Mouse (Mus musculus): Measurements from ENCODE around the gene Pigo.

The Pigo gene

GRCm38 (mm10) chr4:43037860-43038566 lies 12.4 kb upstream of the Pigo start:
- DNase-seq (ENCODE audit: low spot score) = no peak

DNA sequence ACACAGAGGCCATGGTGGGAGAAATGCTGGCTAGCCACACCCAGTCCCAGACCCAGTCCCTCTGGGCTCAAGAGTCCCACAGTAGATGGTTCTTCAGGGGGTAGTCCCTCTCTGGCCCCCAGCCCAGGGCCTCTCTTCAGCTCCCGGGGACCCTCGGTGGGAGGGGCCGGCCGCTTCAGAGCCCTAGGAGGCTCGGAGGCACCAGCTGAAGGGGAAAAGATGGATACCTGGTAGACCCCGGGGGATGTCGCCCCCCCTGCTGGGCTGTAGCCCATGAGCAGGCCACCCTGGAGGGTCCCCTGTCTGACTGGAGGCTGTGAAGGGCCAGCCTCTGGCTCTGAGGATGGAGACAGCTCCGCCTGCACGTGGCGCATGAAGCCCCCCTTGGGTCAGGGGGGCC lies 10.7 kb upstream of the Pigo start:
- no peak for DNase-seq (ENCODE audit: low spot score)

- DNase-seq (ENCODE audit: low spot score) = no peak
These were observed 10.2 kb upstream of the Pigo start for GRCm38 (mm10) chr4:43035851-43036250.

DNA sequence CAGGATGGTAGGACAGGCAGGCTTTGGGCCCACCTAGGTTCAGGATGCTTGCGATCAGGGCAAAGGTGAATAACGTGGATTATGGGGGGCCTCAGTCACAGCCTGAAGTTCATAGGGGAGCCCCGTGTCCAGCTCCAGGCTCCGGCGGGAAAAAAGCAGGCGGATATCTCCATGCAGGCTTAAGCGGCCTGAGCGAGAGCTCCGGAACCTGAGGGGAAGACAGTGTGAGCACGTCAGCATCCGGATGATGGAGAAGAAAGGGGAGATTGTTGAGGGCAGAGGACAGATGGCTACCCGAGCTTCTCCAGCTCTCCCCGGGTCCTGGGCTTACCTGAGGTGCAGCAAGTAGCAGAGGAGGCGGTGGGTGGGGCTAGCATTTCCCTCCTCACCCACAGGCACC lies 7.9 kb upstream of the Pigo start:
- DNase-seq (ENCODE audit: low spot score) = no peak

- DNase-seq (ENCODE audit: low spot score) = no peak
These were observed 6.9 kb upstream of the Pigo start for GRCm38 (mm10) chr4:43032501-43032900.

GRCm38 (mm10) chr4:43031237-43031995 lies 5.8 kb upstream of the Pigo start, which contains the start of gene Stoml2:
TSS of gene Stoml2 (minus strand) at chr4:43031710.
- DNase-seq (ENCODE audit: low spot score) = peak; percentile 71

- DNase-seq (ENCODE audit: low spot score) = no peak
These were observed 5.2 kb upstream of the Pigo start for GRCm38 (mm10) chr4:43030780-43031230.

DNA sequence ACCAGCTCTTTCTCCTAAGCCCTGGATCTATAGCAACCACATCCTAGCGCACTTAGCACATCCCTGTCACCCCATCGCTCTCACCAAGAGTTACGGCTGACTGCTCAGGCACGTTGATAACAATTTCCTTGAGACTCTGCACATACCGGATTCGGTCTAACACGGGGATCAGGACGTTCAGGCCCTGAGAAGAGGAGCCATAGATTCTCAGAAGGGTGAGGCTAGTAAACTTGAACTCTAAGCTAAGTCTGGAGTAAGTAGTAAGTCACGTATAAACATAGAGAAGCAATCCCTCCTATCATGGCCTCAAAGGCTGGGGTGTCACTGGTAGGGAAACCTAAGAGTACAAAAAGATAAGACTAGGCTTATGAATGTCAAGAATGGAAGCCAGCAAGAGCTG lies 4.7 kb upstream of the Pigo start:
- DNase-seq (ENCODE audit: low spot score) = no peak

- no peak for DNase-seq (ENCODE audit: low spot score)
These were observed 4.1 kb upstream of the Pigo start for GRCm38 (mm10) chr4:43029749-43030148.

DNA sequence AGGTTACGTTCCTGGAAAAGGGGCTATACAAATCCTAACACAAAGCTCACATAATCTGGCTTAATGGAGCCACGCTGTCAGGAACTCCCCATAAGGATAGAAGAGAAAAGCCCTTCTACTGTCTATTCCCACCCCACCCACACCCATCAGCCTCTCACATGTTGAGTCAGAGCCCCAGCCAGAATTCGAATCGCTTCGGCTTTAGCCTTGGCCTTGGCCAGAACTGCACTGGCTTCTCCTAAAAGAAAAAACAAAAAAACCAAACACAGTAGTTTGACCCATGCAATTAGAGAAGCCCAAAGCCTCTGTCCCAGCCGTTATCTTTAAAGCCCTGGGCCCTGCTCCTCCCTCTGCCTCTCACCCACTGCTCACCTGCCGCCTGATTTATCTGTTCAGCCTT lies 3.5 kb upstream of the Pigo start:
- no peak for DNase-seq (ENCODE audit: low spot score)

DNA sequence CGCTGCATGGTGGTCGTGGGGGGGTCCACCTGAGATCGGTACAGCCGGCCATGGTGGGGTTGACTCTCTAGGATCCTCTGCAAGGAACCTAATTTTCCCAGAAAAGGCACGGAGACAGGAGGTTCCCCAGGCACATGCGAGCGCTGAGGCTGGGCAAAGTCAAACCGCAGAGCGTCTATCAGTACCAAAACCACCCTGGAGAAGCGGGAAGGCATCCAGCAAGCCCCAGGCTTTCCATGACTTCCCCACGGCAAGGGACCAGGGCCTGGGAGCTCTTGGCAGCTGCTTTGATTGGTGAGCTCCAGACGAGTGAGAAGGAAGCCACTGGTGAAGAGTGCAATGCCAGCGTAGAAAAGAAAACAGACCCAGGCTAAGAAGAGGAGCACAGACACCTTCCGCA lies 946 bp downstream of the Pigo start:
- DNase-seq (ENCODE audit: low spot score) = no peak

- no peak for DNase-seq (ENCODE audit: low spot score)
These were observed 4.3 kb downstream of the Pigo start for GRCm38 (mm10) chr4:43021341-43021740.

DNA sequence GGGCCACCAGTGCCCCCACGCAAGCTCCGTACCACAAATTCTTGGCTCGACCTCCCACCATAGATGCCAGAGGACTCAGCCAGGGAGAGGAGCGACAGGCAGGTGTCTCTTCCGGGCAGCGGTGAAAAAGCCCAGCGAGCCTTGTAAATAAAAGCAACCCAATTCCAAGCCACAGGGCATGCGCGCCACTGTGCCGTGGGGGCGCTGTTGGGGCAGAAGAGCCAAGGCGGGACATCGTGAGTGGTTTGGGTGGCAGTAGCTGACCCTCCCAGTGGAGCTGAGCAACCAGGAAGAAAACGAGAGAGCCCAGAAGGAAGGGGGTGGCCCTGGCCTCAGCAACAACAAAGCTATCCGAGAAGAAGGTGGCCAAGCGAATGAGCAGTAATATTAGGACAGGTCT lies 4.7 kb downstream of the Pigo start:
- DNase-seq (ENCODE audit: low spot score) = no peak

GRCm38 (mm10) chr4:43019641-43020465 lies 5.8 kb downstream of the Pigo start:
- DNase-seq (ENCODE audit: low spot score) = no peak

- DNase-seq (ENCODE audit: low spot score) = no peak
These were observed 6.4 kb downstream of the Pigo start for GRCm38 (mm10) chr4:43019176-43019575.

GRCm38 (mm10) chr4:43018156-43018555 lies 7.5 kb downstream of the Pigo start:
- DNase-seq (ENCODE audit: low spot score) = no peak

DNA sequence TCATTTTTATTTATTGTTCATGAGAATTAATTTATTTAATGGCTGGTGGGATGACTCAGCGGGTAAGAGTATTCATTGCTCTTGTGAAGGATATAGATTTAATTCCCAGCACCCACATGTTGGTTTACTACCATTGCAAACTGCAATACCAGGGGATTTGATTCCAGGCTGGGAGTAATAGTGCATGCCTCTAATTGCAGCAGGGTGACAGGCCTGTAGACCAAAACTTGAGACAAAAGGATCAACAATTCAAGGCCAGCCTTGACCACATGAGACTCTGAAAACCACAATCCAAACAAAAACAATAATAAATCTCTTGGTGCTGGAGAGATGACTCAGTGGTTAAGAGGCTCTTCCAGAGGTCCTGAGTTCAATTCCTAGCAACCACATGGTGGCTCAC lies 13.5 kb downstream of the Pigo start:
- no peak for DNase-seq (ENCODE audit: low spot score)

DNA sequence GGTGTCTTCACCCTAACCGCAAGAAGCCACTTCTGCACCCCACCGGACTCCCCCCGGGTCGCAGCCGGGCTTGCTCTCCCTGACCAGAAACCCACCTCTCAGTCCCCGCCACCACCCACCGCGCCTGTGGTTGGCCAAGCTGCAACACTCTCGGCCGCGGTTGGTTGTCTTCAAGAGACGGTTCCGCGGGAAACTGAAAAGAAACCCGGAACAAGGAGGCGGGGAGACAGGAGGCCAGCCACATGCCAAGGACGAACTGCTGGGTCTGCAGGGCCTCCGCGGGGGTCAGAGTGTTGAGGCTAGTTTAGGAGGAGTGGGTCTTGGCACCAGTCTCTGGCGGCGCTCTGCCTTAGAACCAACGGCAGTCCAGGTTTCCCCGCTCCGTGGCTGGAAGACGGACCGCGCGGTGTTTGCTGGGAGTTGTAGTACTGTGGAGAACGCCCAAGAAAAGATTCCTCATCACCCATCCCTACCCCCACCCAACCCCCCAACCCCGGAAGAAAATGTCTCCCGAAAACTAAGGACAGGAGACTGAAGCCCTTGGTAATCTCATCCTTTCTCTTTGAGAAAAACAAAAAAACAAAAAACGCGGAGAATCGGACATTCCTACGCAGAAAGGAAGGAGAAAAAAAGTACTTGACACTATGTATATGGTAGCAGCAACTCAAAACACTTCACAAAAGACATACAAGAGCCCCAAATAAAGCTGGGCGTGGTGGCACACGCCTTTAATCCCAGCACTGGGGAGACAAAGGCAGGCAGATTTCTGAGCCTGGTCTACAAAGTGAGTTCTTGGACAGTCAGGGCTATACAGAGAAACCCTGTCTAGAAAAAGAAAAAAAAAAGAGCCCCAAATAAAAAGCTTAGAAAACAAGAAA lies 15.2 kb downstream of the Pigo start, which contains the start of gene Fancg:
Gene Fancg, minus strand, starts transcription at position 346 of the 878 bp plus-strand sequence.
- DNase-seq (ENCODE audit: low spot score) = no peak

- no peak for DNase-seq (ENCODE audit: low spot score)
These were observed 19.9 kb downstream of the Pigo start for GRCm38 (mm10) chr4:43005765-43006164.

- DNase-seq (ENCODE audit: low spot score) = no peak
These were observed 20.7 kb downstream of the Pigo start for GRCm38 (mm10) chr4:43004951-43005350.

- DNase-seq (ENCODE audit: low spot score) = no peak
These were observed 22.7 kb downstream of the Pigo start for GRCm38 (mm10) chr4:43002756-43003439.
